Mouse (Mus musculus) small intestine, adult 2 months (tissue): ENCODE measurements at regions not wholly inside any gene's neighbourhood (a gene's known extent, or its start where the extent isn't known, plus 50 kb on each side); places are given as distances from the start of the nearest gene placed in this dataset.

Source experiments
- CTCF ChIP-seq: fragments of 200-500 bp; IDR thresholded peaks from 2 replicates; pipeline ENCODE4 v1.5.1; 2012; ENCODE audit warnings: low read depth, mild to moderate bottlenecking, control low read depth, inconsistent platforms, low read length, moderate library complexity, mixed read lengths; ENCODE audit not compliant: insufficient replicate concordance, insufficient read length; ENCODE audit errors: extremely low read depth
- POLR2A ChIP-seq: fragments of 200-500 bp; IDR thresholded peaks from 2 replicates; pipeline ENCODE4 v1.6.1; 2012; ENCODE audit warnings: low read depth, mild to moderate bottlenecking, control low read depth, inconsistent platforms, low read length, moderate library complexity

DNA sequence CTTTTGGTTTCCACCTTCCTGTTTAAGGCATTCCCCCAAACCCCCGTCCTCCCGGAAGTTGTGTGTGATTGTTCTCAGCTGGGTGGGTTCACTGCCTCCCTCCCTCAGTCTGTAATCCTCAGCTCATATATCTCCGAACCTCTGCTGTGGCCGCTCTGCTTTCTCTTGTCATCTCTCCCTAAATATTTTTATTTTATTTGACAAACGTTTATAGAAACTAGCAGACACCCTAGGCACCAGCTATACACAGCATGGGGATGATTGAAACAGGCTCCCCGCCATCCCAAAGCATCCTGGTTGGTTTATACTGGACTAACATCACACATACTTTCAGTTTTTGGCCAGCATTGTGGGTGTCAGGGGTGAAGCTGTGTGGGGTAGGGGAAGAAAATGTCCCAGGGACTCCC, 208.8 kb downstream of the Wdr11 start:
- no peak for TF ChIP-seq CTCF
- TF ChIP-seq POLR2A: no peak
